11 mouse cellular contexts compared by ENCODE assay signal in the genomic region with DNA sequence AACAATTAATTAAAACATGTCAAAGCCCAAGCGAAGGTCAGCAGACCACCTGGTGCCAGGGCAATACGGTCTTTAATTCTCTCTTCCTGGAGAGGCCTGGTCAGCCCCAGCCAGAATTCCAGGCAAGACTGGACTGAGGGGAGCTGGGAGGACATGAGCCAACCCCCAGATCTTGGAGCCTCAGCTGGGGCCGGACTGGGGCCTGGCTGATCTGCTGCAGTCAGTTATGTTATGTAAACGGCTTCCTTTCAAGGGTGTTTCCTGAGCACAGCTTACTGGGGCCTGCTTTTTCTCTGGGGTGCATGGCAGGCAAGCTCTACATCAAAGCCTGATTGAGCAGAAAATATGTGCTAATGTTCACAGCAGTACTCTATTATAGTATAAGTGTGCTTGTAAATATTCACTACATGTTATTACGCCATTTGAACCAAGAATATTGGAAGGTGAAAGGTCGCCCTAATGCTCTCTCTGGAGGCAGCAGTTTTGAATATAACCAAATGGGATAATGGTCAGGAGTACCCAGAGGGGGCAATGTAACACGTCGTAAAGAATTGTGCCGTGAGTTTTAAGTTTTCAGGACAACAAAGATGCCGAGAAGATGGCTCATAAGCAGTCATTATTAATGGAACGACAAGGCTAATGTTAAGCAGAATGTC.
DNase-seq lines count a peak whose midpoint lies in the region; ATAC-seq lines count a peak whose summit lies in the region.
"Had no signal": no experiment of that assay in that cellular context is flagged by ENCODE, and none has a peak within 500 bp of the region (broad histone marks: within the 10 kb centered on the region; RNA-seq: fewer than 3 reads in every experiment).

No protein-coding gene starts in this region.

- ATAC-seq in kidney, embryonic 14.5 days (ENCODE audit: low FRiP score, low TSS enrichment): peak; percentile 49; the same call in 1 of the 2 replicates
- ATAC-seq in hematopoietic stem cell, adult 5-6 weeks (replicated peaks in 1 of 2; ENCODE audit: insufficient read depth in 1 of 2, low FRiP score in 2 of 2, low TSS enrichment in 1 of 2, low read depth in 1 of 2, poor library complexity in 2 of 2, severe bottlenecking in 2 of 2): peak; percentile 52 to 75; a peak in 3 of 4 replicates
- ATAC-seq in midbrain, embryonic 12.5 days (ENCODE audit: low FRiP score, low read depth): no peak
- no peak for ATAC-seq in activated CD4-positive, CD25-positive, alpha-beta regulatory T cell, adult 4 months

- H3K4me1 ChIP-seq in kidney, embryonic 14.5 days (ENCODE audit: control insufficient read depth, insufficient read depth, low read length): 0 out of 2 replicates have a peak, but pooled peaks cover 6% of the 10 kb centered on the region
- peaks cover 17% of the 10 kb centered on the region for H3K4me1 ChIP-seq in midbrain, embryonic 12.5 days

- DNase-seq in kidney, postnatal 14 days: no peak
- DNase-seq in embryo, embryonic 11 days: peak; percentile 64
- DNase-seq in ovary, postnatal 14 days (ENCODE audit: low spot score): no peak
- DNase-seq in lung, postnatal 36 days: no peak
- DNase-seq: thymus, postnatal 14 days had no signal

- H3K9ac ChIP-seq in kidney, embryonic 14.5 days (ENCODE audit: low read depth, low read length): no peak overlapping the region
- H3K9ac ChIP-seq in midbrain, embryonic 12.5 days (replicated peaks): no peak overlapping the region
- H3K9ac ChIP-seq: embryonic facial prominence, embryonic 13.5 days; neural tube, embryonic 12.5 days had no signal

- WGBS in kidney, embryonic 14.5 days: 27% methylated on average over 11 of the region's 11 CpGs
- 30% methylated on average over 11 of the region's 11 CpGs for WGBS in midbrain, embryonic 12.5 days

- H3K4me2 ChIP-seq in kidney, embryonic 14.5 days (replicated peaks; ENCODE audit: low read depth, low read length): no peak overlapping the region
- no peak overlapping the region for H3K4me2 ChIP-seq in midbrain, embryonic 12.5 days (replicated peaks)
- H3K4me2 ChIP-seq: embryonic facial prominence, embryonic 13.5 days; neural tube, embryonic 12.5 days had no signal

- no peaks in the 10 kb centered on the region for H3K9me3 ChIP-seq in kidney, embryonic 14.5 days (ENCODE audit: control insufficient read depth, low read length)
- no peaks in the 10 kb centered on the region for H3K9me3 ChIP-seq in midbrain, embryonic 12.5 days
- H3K9me3 ChIP-seq: embryonic facial prominence, embryonic 13.5 days; neural tube, embryonic 12.5 days had no signal

- no peak overlapping the region for H3K4me3 ChIP-seq in kidney, embryonic 14.5 days (ENCODE audit: low read length)
- no peak overlapping the region for H3K4me3 ChIP-seq in midbrain, embryonic 12.5 days
- H3K4me3 ChIP-seq: embryonic facial prominence, embryonic 13.5 days; neural tube, embryonic 12.5 days had no signal

- 0 out of 2 replicates have a peak, but pooled peaks cover 7% of the 10 kb centered on the region for H3K27me3 ChIP-seq in kidney, embryonic 14.5 days (ENCODE audit: control insufficient read depth, insufficient read depth, low read length)
- peaks cover 3% of the 10 kb centered on the region; the same call in 1 of the 2 replicates for H3K27me3 ChIP-seq in midbrain, embryonic 12.5 days
- H3K27me3 ChIP-seq: embryonic facial prominence, embryonic 13.5 days; neural tube, embryonic 12.5 days had no signal

- H3K36me3 ChIP-seq in kidney, embryonic 14.5 days (ENCODE audit: control insufficient read depth, insufficient read depth, low read length): no peaks in the 10 kb centered on the region
- no peaks in the 10 kb centered on the region for H3K36me3 ChIP-seq in midbrain, embryonic 12.5 days
- H3K36me3 ChIP-seq: embryonic facial prominence, embryonic 13.5 days; neural tube, embryonic 12.5 days had no signal

- no peak overlapping the region for H3K27ac ChIP-seq in kidney, embryonic 14.5 days (ENCODE audit: low read depth, low read length)
- 0 out of 2 replicates have a peak overlapping the region, but pooled peaks have one; percentile 30 for H3K27ac ChIP-seq in midbrain, embryonic 12.5 days (replicated peaks)
- H3K27ac ChIP-seq: embryonic facial prominence, embryonic 13.5 days; neural tube, embryonic 12.5 days had no signal

Comparison
In these comparisons a context has a peak if more than half of its experiments do, and no peak if none do; other contexts are left out.
1. ATAC-seq: peak in kidney, embryonic 14.5 days (single experiment) and hematopoietic stem cell, adult 5-6 weeks (2 of 2); none in midbrain, embryonic 12.5 days (single experiment) and activated CD4-positive, CD25-positive, alpha-beta regulatory T cell, adult 4 months (single experiment).